8 mouse cellular contexts compared by ENCODE assay signal in genomic region chr5:136403565-136403961, GRCm38 (mm10).
DNase-seq lines count a peak whose midpoint lies in the region; ATAC-seq lines count a peak whose summit lies in the region.

No protein-coding gene starts in this region.

- H3K4me1 ChIP-seq in embryonic facial prominence, embryonic 14.5 days (ENCODE audit: control insufficient read depth, insufficient read depth, low read length) = peaks cover 16% of the 10 kb centered on the region
- peaks cover 57% of the 10 kb centered on the region for H3K4me1 ChIP-seq in heart, embryonic 13.5 days

- no peak overlapping the region; the same call in 1 of the 2 replicates for H3K4me3 ChIP-seq in embryonic facial prominence, embryonic 14.5 days (ENCODE audit: low read depth, low read length)
- H3K4me3 ChIP-seq in heart, embryonic 13.5 days = peak overlapping the region; percentile 12; the same call in 1 of the 2 replicates

- H3K9ac ChIP-seq in embryonic facial prominence, embryonic 14.5 days (ENCODE audit: low read depth, low read length) = no peak overlapping the region
- H3K9ac ChIP-seq in heart, embryonic 13.5 days = peak overlapping the region; percentile 19; the same call in 1 of the 2 replicates

- peaks cover 27% of the 10 kb centered on the region for H3K27me3 ChIP-seq in embryonic facial prominence, embryonic 14.5 days (replicated peaks; ENCODE audit: control insufficient read depth, insufficient read depth, low read length)
- no peaks in the 10 kb centered on the region for H3K27me3 ChIP-seq in heart, embryonic 13.5 days (replicated peaks)

- H3K4me2 ChIP-seq in embryonic facial prominence, embryonic 14.5 days (ENCODE audit: low read depth, low read length) = peak overlapping the region; percentile 34
- peak overlapping the region; percentile 49 for H3K4me2 ChIP-seq in heart, embryonic 13.5 days

- peak overlapping the region; percentile 49 for H3K27ac ChIP-seq in embryonic facial prominence, embryonic 14.5 days (replicated peaks; ENCODE audit: low read depth, low read length)
- H3K27ac ChIP-seq in heart, embryonic 13.5 days (replicated peaks) = peak overlapping the region; percentile 78

- peaks cover 6% of the 10 kb centered on the region; the same call in 1 of the 2 replicates for H3K9me3 ChIP-seq in embryonic facial prominence, embryonic 14.5 days (ENCODE audit: control insufficient read depth, low read length)
- H3K9me3 ChIP-seq in heart, embryonic 13.5 days = peaks cover 7% of the 10 kb centered on the region

- 0 out of 2 replicates have a peak, but pooled peaks cover 4% of the 10 kb centered on the region for H3K36me3 ChIP-seq in embryonic facial prominence, embryonic 14.5 days (ENCODE audit: control insufficient read depth, insufficient read depth, low read length)
- H3K36me3 ChIP-seq in heart, embryonic 13.5 days = peaks cover 21% of the 10 kb centered on the region

- DNase-seq in 3T3-L1 (ENCODE audit: low read depth, low spot score) (peak; percentile 89), ZHBTc4 (ENCODE audit: low read depth, low spot score) (peak; percentile 41)
- DNase-seq in embryonic facial prominence, embryonic 14.5 days (ENCODE audit: low spot score) = peak; percentile 96
- DNase-seq in kidney, adult 9 months = peak; percentile 66
- peak; percentile 58 for DNase-seq in lung, postnatal 36 days
- peak; percentile 61 for DNase-seq in testis, postnatal 10 days (ENCODE audit: low spot score)

- WGBS in embryonic facial prominence, embryonic 14.5 days = 16% methylated on average over 19 of the region's 19 CpGs
- WGBS in heart, embryonic 13.5 days = 22% methylated on average over 19 of the region's 19 CpGs

- ATAC-seq in embryonic facial prominence, embryonic 14.5 days (ENCODE audit: low read depth) = peak; percentile 95
- ATAC-seq in heart, embryonic 13.5 days (ENCODE audit: extremely low read depth, insufficient number of reproducible peaks, low FRiP score, low TSS enrichment) = peak; percentile 76; the same call in 1 of the 2 replicates
- no peak for ATAC-seq in erythroblast, adult 5-6 weeks (replicated peaks; ENCODE audit: low FRiP score, poor library complexity, severe bottlenecking)

Comparison
In these comparisons a context has a peak if more than half of its experiments do, and no peak if none do; other contexts are left out.
1. DNase-seq: peak in every context shown above with its lines; median percentile 96 in embryonic facial prominence, embryonic 14.5 days; 89 in 3T3-L1; 66 in kidney, adult 9 months; 61 in testis, postnatal 10 days; 58 in lung, postnatal 36 days; 41 in ZHBTc4.